Mouse (Mus musculus) thymus, postnatal 10 days (tissue): ENCODE data around the gene Rnf126.
A peak's percentile ranks its signal among the peaks of the same experiment; 100 is the strongest.
"Not testable (repeated sequence)": the region's sequence is repeated elsewhere in the genome, so short reads cannot be mapped to it uniquely, and the experiment has no call there.

Experiments used
- DNase-seq, 2 experiments: peaks; one replicate each; pipeline ENCODE4 v3.0.0; 2021; ENCODE audit warnings: low spot score in 2 of 2

Rnf126 gene

DNA sequence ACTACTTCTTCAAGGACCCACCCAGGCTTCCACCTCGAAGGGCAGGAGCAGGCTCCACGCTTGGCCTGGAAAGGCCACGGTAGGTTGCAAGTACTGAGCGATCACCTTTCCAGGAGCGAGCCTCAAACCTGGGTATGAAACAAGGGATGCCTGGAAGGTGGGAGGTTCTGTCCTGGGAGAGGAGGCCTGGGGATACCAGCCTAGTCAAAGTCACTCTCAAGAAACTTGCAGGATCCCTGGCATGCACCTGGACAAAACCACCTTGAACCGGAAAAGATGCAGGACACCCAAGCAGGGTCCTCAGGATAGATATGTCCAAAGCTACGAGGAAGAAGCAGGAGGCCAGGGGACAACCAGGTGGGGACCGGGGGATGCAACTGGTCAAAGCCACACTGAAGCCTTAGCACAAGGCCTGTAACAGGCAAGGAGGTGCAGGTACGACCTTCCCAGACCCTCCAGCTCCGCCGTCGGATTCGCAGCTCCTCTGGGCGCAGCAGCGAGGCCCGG, 698 bp downstream of the Rnf126 start:
- no peak for DNase-seq

DNA sequence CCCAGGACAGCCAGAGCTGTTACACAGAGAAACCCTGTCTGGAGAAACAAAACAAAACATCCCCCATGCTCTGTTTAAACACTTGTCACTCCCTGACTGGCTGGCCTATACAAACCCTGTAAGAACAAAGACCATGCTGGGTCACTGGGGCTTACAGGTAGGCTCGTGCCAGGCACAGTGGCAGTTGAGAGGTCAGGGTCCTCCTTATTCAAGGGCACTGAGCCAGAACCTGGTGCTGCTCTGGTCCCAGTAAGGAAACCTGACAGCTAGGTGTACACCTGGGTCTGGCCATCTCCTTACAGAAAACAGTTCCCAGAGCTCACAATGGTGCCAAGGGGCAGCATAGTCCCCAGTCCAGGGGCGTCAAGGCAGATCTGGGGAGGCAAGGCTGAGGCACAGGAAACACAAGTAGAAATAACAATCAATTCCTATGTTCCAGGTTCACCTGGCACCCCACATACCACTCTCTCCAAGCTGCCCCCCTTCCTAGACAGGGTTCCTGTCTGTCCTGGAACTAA, 1.5 kb downstream of the Rnf126 start:
- no peak for DNase-seq

GRCm38 (mm10) chr10:79764234-79764633, 2.5 kb downstream of the Rnf126 start:
- no peak for DNase-seq

- DNase-seq, result no peak
Measured at GRCm38 (mm10) chr10:79762875-79763274, 3.9 kb downstream of the Rnf126 start.

DNA sequence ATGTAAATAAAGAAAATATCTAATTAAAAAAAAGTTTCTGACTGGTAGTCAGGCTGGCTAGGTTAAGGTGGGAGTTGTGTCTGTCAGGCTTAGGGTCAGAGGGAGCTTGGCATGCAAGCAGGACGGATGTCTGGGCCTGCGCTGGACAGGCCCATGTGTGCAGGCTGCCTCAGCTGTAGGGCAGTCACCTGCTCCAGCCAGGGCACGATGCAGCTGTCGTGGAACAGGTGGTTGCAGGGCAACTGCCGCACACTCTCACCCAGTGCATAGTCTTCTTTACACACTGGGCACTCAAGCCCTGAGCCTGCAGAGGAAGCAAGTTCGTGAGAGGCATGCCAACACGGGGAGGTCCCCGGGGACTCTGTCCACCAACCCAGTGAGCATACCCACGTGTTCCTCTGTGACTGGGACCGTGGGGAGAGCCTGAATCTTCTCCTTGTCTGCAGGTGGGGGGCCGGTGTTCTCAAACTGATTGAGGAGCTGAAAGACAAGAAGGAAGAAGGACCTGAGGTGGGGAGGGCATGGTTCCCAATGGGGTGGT, 6.1 kb downstream of the Rnf126 start:
- no peak for DNase-seq

DNA sequence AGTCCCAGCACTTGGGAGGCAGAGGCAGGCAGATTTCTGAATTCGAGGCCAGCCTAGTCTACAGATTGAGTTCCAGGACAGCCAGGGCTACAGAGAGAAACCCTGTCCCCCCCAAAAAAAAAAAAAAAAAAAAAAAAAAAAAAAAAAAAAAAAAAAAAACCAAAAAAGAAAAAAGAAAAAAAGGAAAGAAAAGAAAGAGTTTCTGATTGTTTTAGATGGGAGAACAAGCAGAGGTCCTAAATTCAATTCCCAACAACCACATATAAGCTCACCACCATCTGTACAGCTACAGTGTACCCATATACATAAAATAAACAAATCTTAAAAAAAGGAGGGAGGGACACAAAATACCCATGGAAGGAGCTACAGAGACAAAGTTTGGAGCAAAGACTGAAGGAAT, 7.1 kb downstream of the Rnf126 start:
- not testable (repeated sequence) for DNase-seq

- DNase-seq, result no peak
Measured at GRCm38 (mm10) chr10:79756660-79757059, 10.1 kb downstream of the Rnf126 start.

- DNase-seq, result no peak
Measured at GRCm38 (mm10) chr10:79755854-79756253, 10.9 kb downstream of the Rnf126 start.

DNA sequence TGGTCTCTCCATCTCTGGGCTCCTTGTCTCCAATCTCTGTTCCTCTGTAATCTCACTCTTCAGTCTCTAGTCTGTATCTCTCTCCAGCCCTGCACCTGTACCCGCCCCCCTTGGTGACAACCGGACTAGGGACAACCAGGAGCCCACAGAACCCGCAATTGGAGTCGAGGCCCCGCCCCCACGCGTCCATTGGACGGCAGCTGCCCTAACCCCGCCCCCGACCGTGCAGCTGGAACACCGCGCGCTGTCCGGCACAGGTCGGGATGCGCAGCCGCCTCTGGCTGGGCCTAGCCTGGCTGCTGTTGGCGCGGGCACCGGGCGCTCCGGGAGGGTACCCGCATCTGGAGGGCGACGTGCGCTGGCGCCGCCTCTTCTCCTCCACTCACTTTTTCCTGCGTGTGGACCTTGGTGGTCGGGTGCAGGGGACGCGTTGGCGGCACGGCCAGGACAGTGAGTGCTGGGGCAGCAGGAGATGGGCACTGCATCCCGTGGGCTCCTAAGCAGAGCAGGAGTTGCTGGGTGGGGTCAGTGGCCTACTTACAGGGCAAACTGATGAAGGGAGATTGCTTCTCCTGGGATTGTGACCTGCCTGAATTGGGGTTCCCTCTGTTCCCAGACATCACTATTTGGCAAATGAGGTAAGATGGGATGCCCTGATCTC, 11.8 kb downstream of the Rnf126 start, which contains the start of gene Fgf22:
Fgf22 (plus strand) TSS at position 221 of the 661 bp plus-strand sequence.
- DNase-seq, result no peak

GRCm38 (mm10) chr10:79748496-79748895, 18.3 kb downstream of the Rnf126 start:
- no peak for DNase-seq

- DNase-seq, result no peak
Measured at GRCm38 (mm10) chr10:79746774-79747151, 20.0 kb downstream of the Rnf126 start.

DNA sequence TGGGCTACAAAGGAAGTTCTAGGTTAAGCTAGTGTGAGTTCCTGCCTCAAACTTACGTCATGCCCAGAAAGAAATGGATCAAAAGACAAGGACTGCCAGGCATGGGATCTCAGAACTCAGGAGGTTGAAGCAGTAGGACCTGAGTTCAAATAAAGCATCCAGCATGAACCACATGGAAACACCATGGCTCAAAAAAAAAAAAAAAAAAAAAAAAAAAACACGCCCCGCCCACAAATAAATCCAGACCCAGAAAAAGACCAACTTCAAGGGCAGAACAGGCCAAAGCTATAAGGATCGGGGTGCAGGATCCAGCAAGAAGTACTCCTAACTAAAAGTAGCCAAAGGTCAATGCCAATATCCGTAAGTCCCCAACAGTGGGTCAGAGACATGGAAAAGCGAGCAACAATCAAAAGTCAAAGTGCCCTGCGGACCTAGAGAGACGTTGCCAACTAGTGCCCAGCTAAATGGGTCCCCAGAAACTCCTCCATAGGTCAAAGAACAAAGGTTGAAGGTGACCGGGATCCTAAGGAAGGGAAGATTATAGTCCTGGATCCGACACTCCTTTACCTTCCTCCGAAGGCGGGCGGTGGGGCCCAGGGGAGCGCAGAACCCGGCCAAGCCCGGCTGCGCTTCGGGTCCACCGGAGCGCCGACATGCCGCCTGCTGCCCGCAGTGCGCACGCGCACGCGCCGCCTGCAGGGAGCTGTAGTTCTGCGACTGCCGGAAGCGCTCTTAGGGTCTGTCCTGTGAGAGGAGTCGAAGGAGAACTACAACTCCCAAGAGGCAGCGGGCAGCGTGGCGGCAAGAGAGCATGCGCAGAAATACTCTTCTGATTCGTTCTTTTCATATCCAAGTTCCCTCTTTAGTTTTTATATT, 20.6 kb downstream of the Rnf126 start, which contains the start of gene Polrmt:
Polrmt (minus strand) TSS at position 684 of the 876 bp plus-strand sequence.
- DNase-seq, result peak; percentile 94

GRCm38 (mm10) chr10:79745411-79745810, 21.3 kb downstream of the Rnf126 start:
- no peak for DNase-seq

GRCm38 (mm10) chr10:79743650-79744365, 22.9 kb downstream of the Rnf126 start:
- DNase-seq, result no peak

DNA sequence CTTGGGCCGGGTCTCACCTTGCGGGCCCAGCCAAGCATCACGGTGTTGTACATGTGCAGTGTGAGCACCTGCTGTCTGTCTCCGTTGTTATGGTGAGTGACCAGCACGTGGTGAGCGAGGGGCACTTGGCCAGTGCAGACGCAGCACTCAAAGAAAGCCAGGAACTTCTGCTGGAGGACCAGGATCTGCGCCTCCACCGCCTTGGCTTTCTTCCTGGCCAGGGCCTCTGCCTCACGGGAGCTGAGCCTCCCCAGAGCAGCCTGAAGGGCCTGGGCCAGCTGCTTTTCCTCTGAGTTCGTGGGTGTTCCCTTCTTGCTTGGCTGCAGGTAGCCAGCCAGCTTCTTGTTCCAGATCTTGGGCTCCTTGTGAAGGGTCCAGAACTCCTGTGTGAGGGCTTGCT, 23.6 kb downstream of the Rnf126 start:
- no peak for DNase-seq

DNA sequence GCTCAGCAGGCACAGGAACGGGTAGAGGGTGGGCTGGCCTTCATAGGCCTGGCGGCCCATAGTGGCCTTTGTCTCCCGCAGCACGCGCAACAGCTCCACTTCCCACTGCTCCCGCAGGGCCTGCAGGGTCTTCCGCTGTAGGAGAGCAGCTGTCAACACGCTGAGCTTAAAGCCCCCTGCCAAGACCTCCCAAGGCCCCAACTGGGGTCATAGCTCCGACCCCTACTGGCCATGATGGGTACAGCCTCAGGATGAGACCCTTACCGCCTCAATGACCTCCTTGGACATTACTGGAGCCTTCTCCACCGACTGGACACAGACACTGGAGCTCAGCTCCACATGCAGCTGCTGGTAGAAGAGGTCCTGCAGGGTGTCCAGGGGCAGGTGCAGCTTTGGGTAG, 25.9 kb downstream of the Rnf126 start:
- no peak for DNase-seq

DNA sequence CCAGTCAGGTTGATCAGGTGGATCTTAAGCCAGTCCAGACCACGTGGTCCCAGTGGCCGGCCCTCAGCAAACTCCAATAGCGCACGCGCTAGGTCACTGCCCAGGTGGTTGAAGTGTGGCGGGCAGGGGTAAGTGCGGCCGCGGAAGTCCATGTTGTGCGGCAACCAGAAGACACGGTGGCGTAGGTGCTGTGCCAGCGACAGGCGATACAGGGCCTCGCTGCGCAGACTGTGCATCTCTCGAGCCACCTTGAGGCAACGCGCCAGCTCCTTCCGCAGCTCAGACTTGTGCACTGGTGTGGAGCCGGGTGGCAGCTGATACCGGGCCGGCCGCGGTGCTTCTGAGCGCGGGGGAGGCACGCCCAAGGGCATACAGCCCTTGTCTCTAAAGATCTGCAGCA, 27.5 kb downstream of the Rnf126 start:
- DNase-seq, result no peak

DNA sequence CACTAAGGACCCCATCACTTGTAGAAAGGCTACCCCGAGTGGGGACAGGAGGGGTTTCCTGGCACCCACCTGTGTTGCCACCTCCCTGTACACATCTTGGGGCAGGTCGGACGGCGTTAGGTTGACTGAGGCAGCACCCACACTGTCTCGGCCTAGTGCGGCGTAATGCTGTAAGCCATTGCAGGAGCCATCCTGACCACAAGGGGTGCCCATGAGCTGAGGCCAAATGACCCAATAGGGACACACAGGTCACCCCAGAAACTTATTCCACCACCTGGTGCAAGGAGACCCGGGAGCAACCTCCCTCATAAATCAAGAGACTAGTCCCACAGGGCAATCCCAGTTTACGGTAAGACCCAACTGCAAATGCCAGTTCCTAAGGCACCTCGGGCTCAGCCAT, 28.5 kb downstream of the Rnf126 start:
- DNase-seq, result peak in 1 of 2 experiments; percentile 30

DNA sequence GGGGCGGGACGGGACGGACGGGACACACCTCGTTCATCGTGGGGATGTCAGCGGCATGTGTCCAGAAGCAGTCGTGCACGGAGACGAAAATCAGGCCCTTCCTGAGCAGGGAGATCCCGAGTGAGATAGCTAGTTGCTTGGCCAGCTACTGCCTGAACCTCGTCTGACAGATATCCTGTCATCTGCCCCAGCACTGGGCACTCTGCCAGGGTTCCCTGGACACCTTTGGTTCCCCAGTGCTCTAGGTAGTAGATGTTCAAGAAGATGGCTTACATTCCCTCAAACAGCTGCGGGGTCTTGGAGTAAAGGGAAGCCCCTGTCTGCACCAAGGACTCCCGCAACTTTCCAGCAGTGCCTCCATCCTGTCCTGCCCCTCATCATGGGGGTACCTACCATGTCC, 30.0 kb downstream of the Rnf126 start:
- DNase-seq, result no peak

GRCm38 (mm10) chr10:79735361-79735760, 31.4 kb downstream of the Rnf126 start:
- DNase-seq, result no peak

GRCm38 (mm10) chr10:79733847-79734246, 32.9 kb downstream of the Rnf126 start:
- DNase-seq, result no peak

- peak in 1 of 2 experiments; percentile 67 for DNase-seq
Measured at GRCm38 (mm10) chr10:79732500-79732899, 34.3 kb downstream of the Rnf126 start.
